Mouse (Mus musculus) thymus, adult 2 months (tissue): Measurements from ENCODE around the gene Dnah8.

Experiments
- CTCF ChIP-seq: fragments of 200-500 bp; IDR thresholded peaks from 2 replicates; pipeline ENCODE4 v1.5.1; 2012; ENCODE audit warnings: mild to moderate bottlenecking, control low read depth, low read length, moderate library complexity, borderline replicate concordance; ENCODE audit not compliant: control insufficient read depth, poor library complexity, insufficient read depth; ENCODE audit errors: extremely low read depth
- POLR2A ChIP-seq: fragments of 200-500 bp; IDR thresholded peaks from 2 replicates; pipeline ENCODE4 v1.6.1; 2012; ENCODE audit warnings: mild to moderate bottlenecking, low read length, control low read depth, moderate library complexity; ENCODE audit not compliant: control insufficient read depth, poor library complexity, insufficient read depth; ENCODE audit errors: extremely low read depth

- TF ChIP-seq POLR2A (no peak), CTCF (no peak)
These were observed 179.5 kb downstream of the Dnah8 start for GRCm38 (mm10) chr17:30803668-30804067.
